Mouse (Mus musculus) spleen, adult 2 months (tissue): ENCODE data around the gene Igsf3. TPM values are rescaled to one million over a fixed set of nuclear protein-coding genes. Genes with fewer than 3 reads are reported as not detected.

Experiments used
- DNase-seq, 2 experiments: peaks; one replicate each; pipeline versions ENCODE4 v3.0.0 to v3.0.0-alpha.2; 2012 to 2021; ENCODE audit warnings: low spot score in 2 of 2, low read depth in 1 of 2
- H3K27ac ChIP-seq: fragments of 200-500 bp; 2 replicates; pipeline ENCODE4 v1.5.1; 2012; ENCODE audit warnings: low read length, inconsistent platforms; ENCODE audit not compliant: insufficient read depth
- H3K27me3 ChIP-seq: fragments of 200-500 bp; 2 replicates; pipeline ENCODE4 v1.6.1; 2012; ENCODE audit warnings: mild to moderate bottlenecking, moderate library complexity, low read length, inconsistent platforms; ENCODE audit not compliant: control insufficient read depth, insufficient read depth
- H3K36me3 ChIP-seq: fragments of 200-500 bp; 2 replicates; pipeline ENCODE4 v1.6.1; 2012; ENCODE audit warnings: mild to moderate bottlenecking, low read length, inconsistent platforms; ENCODE audit not compliant: control insufficient read depth, insufficient read depth
- H3K4me1 ChIP-seq: fragments of 200-500 bp; 2 replicates; pipeline ENCODE4 v1.6.1; 2011; ENCODE audit warnings: inconsistent platforms; ENCODE audit not compliant: control insufficient read depth, insufficient read depth, insufficient read length
- H3K4me3 ChIP-seq: fragments of 200-500 bp; 2 replicates; pipeline ENCODE4 v1.5.1; 2011; ENCODE audit warnings: mild to moderate bottlenecking, inconsistent platforms; ENCODE audit not compliant: insufficient read depth, insufficient read length; ENCODE audit errors: extremely low read depth
- CTCF ChIP-seq: fragments of 200-500 bp; IDR thresholded peaks from 2 replicates; pipeline ENCODE4 v1.5.1; 2011; ENCODE audit warnings: mild to moderate bottlenecking, inconsistent platforms; ENCODE audit not compliant: insufficient read depth, insufficient read length, insufficient replicate concordance; ENCODE audit errors: extremely low read depth
- POLR2A ChIP-seq: fragments of 200-500 bp; IDR thresholded peaks from 2 replicates; pipeline ENCODE4 v1.6.1; 2011; ENCODE audit warnings: low read depth, low read length, inconsistent platforms
- WGBS: fragments of 180-500 bp; shearing (Covaris S2); methylation state at CpG from one replicate; pipeline ENCODE4 v1.1.7; 2018; 5-methylcytosine and 5-hydroxymethylcytosine counted together
- polyA plus RNA-seq: library from polyadenylated mRNA; depleted of rRNA; stranded (reverse); fragments of >200 nt; gene quantifications from 2 replicates; pipeline ENCODE4 v1.2.3, GENCODE M21; 2012; rRNA removed

Gene Igsf3
- polyA plus RNA-seq, 1 experiment, result 1.4 TPM

GRCm38 (mm10) chr3:101506179-101506578 lies 129.3 kb downstream of the Igsf3 start:
- Histone ChIP-seq H3K27me3 (no peaks in the 10 kb centered on the region), H3K27ac (no peak overlapping the region), H3K4me1 (no peaks in the 10 kb centered on the region), H3K36me3 (no peaks in the 10 kb centered on the region), H3K4me3 (no peak overlapping the region)
- TF ChIP-seq POLR2A, result no peak
- TF ChIP-seq CTCF, result peak; percentile 43; the same call in 1 of the 2 replicates
- WGBS, result 48% methylated on average over 5 of the region's 5 CpGs
- DNase-seq, result peak in 1 of 2 experiments; percentile 19

DNA sequence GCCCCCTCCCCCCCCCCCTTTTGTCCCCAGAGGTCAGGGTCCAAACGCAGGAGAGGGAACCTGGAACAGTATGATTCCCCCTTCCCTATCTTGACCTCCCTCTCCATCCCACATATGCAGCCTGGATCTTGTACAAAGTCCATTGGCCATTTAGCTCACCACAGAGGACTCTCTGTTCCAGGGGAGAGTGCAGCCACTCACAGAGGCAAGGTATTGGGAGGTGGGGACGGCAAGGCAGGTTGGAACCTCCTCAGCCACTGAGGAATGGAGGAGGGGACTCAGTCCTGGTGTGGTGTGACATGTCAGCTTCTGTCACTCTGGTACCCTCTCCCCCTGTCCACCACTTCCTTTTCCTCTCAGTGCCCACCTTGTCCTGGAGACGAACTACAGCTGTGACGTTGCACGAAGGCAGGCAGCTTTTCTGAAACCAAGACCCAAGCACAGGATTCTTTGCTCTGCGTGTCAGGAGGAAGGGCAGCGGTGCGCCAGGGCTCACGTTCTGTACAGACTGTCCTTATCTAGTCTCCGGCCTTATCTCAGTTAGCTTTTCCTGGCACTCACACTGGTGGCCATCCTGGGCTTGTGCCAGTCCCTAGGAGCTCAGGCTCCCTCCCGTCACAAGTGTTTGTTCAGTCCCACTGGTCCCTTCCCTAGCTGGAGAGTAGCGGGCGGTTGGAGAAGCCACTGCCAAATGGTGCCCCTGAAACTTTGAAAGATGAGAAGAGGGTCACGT lies 130.3 kb downstream of the Igsf3 start:
- no peaks in the 10 kb centered on the region for H3K36me3 ChIP-seq
- TF ChIP-seq POLR2A, result no peak
- no peak for TF ChIP-seq CTCF
- H3K27me3 ChIP-seq, result no peaks in the 10 kb centered on the region
- no peak for DNase-seq
- H3K4me1 ChIP-seq, result no peaks in the 10 kb centered on the region
- no peak overlapping the region for H3K27ac ChIP-seq
- H3K4me3 ChIP-seq, result no peak overlapping the region
- WGBS, result 43% methylated on average over 14 of the region's 14 CpGs

DNA sequence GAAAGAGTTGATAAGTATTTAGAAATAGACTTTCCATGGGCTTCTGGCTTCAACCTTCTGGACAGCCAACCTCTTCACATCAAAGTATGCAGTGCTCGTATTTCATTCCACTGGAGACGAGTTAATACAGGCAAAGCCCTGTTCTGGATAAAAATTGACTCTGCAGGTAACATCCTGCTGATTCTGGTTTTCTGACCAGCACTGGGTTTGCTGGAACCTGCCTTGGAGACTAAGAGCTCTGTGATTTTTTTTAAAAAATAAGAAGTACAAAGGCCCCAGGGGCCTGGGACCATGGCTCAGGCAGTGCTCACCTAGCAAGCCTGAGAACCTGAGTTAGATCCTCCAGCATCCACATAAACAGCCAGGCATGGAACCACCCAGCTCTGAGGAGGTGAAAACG lies 130.9 kb downstream of the Igsf3 start:
- Histone ChIP-seq H3K4me1 (no peaks in the 10 kb centered on the region), H3K27ac (no peak overlapping the region), H3K27me3 (no peaks in the 10 kb centered on the region), H3K4me3 (no peak overlapping the region), H3K36me3 (no peaks in the 10 kb centered on the region)
- TF ChIP-seq POLR2A (no peak), CTCF (no peak)
- no peak for DNase-seq
- 78% methylated on average over 3 of the region's 3 CpGs for WGBS

- 92% methylated on average over 10 of the region's 10 CpGs for WGBS
- no peaks in the 10 kb centered on the region for H3K4me1 ChIP-seq
- no peaks in the 10 kb centered on the region for H3K27me3 ChIP-seq
- H3K4me3 ChIP-seq, result no peak overlapping the region
- H3K27ac ChIP-seq, result no peak overlapping the region
- TF ChIP-seq CTCF (no peak), POLR2A (no peak)
- no peaks in the 10 kb centered on the region for H3K36me3 ChIP-seq
- no peak for DNase-seq
Measured at GRCm38 (mm10) chr3:101509707-101510544, 133.0 kb downstream of the Igsf3 start.

DNA sequence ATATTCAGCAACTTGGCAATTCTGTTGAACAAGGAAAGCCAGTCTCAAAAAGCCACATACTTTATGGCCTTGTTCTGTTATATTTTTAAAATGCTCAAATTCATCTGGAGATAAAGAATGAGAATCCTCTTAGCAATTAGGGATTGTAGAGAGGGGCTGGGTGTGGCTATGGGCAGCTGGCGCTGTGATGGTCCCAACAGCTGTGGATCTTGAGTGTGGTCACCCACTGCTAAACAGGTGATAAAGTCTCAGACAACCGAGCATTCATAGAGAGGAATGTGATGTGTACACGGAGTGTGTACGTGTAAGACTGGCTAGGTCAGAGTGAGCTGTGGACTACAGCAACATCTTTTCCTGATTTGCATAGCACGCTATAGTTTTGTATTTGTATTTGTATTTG lies 133.7 kb downstream of the Igsf3 start:
- Histone ChIP-seq H3K36me3 (no peaks in the 10 kb centered on the region), H3K27me3 (no peaks in the 10 kb centered on the region), H3K27ac (no peak overlapping the region), H3K4me1 (no peaks in the 10 kb centered on the region), H3K4me3 (no peak overlapping the region)
- no peak for DNase-seq
- TF ChIP-seq POLR2A, result no peak
- TF ChIP-seq CTCF, result no peak
- WGBS, result 89% methylated on average over 5 of the region's 5 CpGs

Other genes with a start within 250 kb of the Igsf3 start
- gene Cd2, start 89.1 kb upstream of the Igsf3 start, polyA plus RNA-seq, result 38.2 and 50.2 TPM in 2 replicates
- 91.4 and 103 TPM in 2 replicates for gene Atp1a1, start 227.6 kb downstream of the Igsf3 start, polyA plus RNA-seq